Mouse (Mus musculus): ENCODE results near the gene Nav2. TPM values are rescaled to one million over a fixed set of nuclear protein-coding genes. Genes with fewer than 3 reads are reported as not detected.

The Nav2 gene
- polyA plus RNA-seq, 1 experiment from 2014 or later: 7.5 TPM

- Histone ChIP-seq H3K9ac (ENCODE audit: low read length) (no peak overlapping the region), H3K27me3 (ENCODE audit: control insufficient read depth, insufficient read depth, low read length) (no peaks in the 10 kb centered on the region), H3K36me3 (ENCODE audit: control insufficient read depth, insufficient read depth, low read length) (no peaks in the 10 kb centered on the region), H3K9me3 (ENCODE audit: control insufficient read depth, low read length) (no peaks in the 10 kb centered on the region), H3K4me1 (ENCODE audit: control insufficient read depth, insufficient read depth, low read length) (no peaks in the 10 kb centered on the region), H3K4me3 (ENCODE audit: low read depth, low read length) (no peak overlapping the region), H3K27ac (replicated peaks; ENCODE audit: low read depth, low read length) (no peak overlapping the region), H3K4me2 (ENCODE audit: low read depth, severe bottlenecking) (no peak overlapping the region)
- ATAC-seq (ENCODE audit: insufficient number of reproducible peaks, low FRiP score, low TSS enrichment, low read depth) (no peak), DNase-seq (ENCODE audit: low spot score) (no peak)
- 90% methylated on average over 9 of the region's 9 CpGs for WGBS
These were observed 503.3 kb downstream of the Nav2 start for GRCm38 (mm10) chr7:49411803-49412202.

- H3K9ac ChIP-seq (ENCODE audit: low read length): no peak overlapping the region
- H3K36me3 ChIP-seq (ENCODE audit: control insufficient read depth, insufficient read depth, low read length): no peaks in the 10 kb centered on the region
- no peaks in the 10 kb centered on the region for H3K4me1 ChIP-seq (ENCODE audit: control insufficient read depth, insufficient read depth, low read length)
- no peak overlapping the region for H3K27ac ChIP-seq (replicated peaks; ENCODE audit: low read depth, low read length)
- H3K9me3 ChIP-seq (ENCODE audit: control insufficient read depth, low read length): no peaks in the 10 kb centered on the region
- ATAC-seq (ENCODE audit: insufficient number of reproducible peaks, low FRiP score, low TSS enrichment, low read depth): no peak
- WGBS: 89% methylated on average over 7 of the region's 7 CpGs
- DNase-seq (ENCODE audit: low spot score): no peak
- no peak overlapping the region for H3K4me2 ChIP-seq (ENCODE audit: low read depth, severe bottlenecking)
- H3K27me3 ChIP-seq (ENCODE audit: control insufficient read depth, insufficient read depth, low read length): no peaks in the 10 kb centered on the region
- H3K4me3 ChIP-seq (ENCODE audit: low read depth, low read length): no peak overlapping the region
These were observed 506.6 kb downstream of the Nav2 start for GRCm38 (mm10) chr7:49415131-49415530.

DNA sequence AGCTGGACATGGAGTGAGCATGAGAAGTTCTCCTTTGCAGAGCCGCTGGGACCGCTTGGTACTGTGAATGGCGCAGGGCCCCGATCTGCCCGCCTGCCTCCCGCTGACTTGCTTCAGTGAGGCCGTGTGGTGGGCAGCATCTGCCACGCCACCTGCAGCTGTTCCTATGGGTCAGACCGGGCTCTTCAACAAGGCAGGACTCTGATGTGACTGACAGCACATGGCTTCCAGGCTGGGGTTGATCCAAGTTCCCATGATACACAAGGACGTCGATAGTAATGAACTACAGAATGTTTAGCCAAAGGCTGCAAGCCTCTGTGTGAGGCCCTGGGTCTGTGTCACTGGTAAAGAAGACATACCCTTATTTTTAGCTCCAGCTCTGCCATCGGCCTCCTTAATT, 507.2 kb downstream of the Nav2 start:
- no peak for DNase-seq (ENCODE audit: low spot score)
- ATAC-seq (ENCODE audit: insufficient number of reproducible peaks, low FRiP score, low TSS enrichment, low read depth): no peak
- Histone ChIP-seq H3K4me3 (ENCODE audit: low read depth, low read length) (no peak overlapping the region), H3K36me3 (ENCODE audit: control insufficient read depth, insufficient read depth, low read length) (no peaks in the 10 kb centered on the region), H3K9me3 (ENCODE audit: control insufficient read depth, low read length) (no peaks in the 10 kb centered on the region), H3K27me3 (ENCODE audit: control insufficient read depth, insufficient read depth, low read length) (no peaks in the 10 kb centered on the region), H3K27ac (replicated peaks; ENCODE audit: low read depth, low read length) (no peak overlapping the region), H3K4me2 (ENCODE audit: low read depth, severe bottlenecking) (no peak overlapping the region), H3K4me1 (ENCODE audit: control insufficient read depth, insufficient read depth, low read length) (no peaks in the 10 kb centered on the region), H3K9ac (ENCODE audit: low read length) (no peak overlapping the region)
- 95% methylated on average over 12 of the region's 12 CpGs for WGBS

DNA sequence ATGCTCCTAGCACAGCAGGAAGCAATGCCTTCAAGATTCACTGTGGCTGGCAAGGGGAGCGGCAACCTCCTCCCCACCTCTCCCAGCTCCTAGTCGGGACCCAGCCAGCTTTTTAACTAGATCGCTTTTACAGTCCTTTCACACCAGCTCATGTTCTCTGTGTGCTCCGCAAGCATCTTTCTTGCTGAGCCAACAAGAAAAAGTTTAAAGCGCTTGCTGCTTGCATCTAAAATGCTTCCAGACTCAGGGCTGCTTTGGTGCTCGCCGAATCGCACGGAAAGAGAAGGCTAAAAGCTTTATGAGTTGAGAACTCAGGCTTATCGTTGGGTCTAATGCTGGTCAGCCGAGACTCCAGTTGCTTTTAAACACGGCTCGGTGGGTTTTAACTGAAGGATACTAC, 510.3 kb downstream of the Nav2 start:
- no peak overlapping the region for H3K4me2 ChIP-seq (ENCODE audit: low read depth, severe bottlenecking)
- H3K36me3 ChIP-seq (ENCODE audit: control insufficient read depth, insufficient read depth, low read length): no peaks in the 10 kb centered on the region
- no peaks in the 10 kb centered on the region for H3K27me3 ChIP-seq (ENCODE audit: control insufficient read depth, insufficient read depth, low read length)
- no peaks in the 10 kb centered on the region for H3K4me1 ChIP-seq (ENCODE audit: control insufficient read depth, insufficient read depth, low read length)
- ATAC-seq (ENCODE audit: insufficient number of reproducible peaks, low FRiP score, low TSS enrichment, low read depth): no peak
- WGBS: 72% methylated on average over 13 of the region's 13 CpGs
- no peak overlapping the region for H3K9ac ChIP-seq (ENCODE audit: low read length)
- H3K9me3 ChIP-seq (ENCODE audit: control insufficient read depth, low read length): no peaks in the 10 kb centered on the region
- no peak overlapping the region for H3K27ac ChIP-seq (replicated peaks; ENCODE audit: low read depth, low read length)
- H3K4me3 ChIP-seq (ENCODE audit: low read depth, low read length): no peak overlapping the region
- no peak for DNase-seq (ENCODE audit: low spot score)

- Histone ChIP-seq H3K4me3 (ENCODE audit: low read depth, low read length) (no peak overlapping the region), H3K36me3 (ENCODE audit: control insufficient read depth, insufficient read depth, low read length) (no peaks in the 10 kb centered on the region), H3K27ac (replicated peaks; ENCODE audit: low read depth, low read length) (no peak overlapping the region), H3K4me2 (ENCODE audit: low read depth, severe bottlenecking) (no peak overlapping the region), H3K27me3 (ENCODE audit: control insufficient read depth, insufficient read depth, low read length) (no peaks in the 10 kb centered on the region), H3K9ac (ENCODE audit: low read length) (no peak overlapping the region), H3K4me1 (ENCODE audit: control insufficient read depth, insufficient read depth, low read length) (no peaks in the 10 kb centered on the region), H3K9me3 (ENCODE audit: control insufficient read depth, low read length) (no peaks in the 10 kb centered on the region)
- ATAC-seq (ENCODE audit: insufficient number of reproducible peaks, low FRiP score, low TSS enrichment, low read depth) (no peak), DNase-seq (ENCODE audit: low spot score) (no peak)
- WGBS: 88% methylated on average over 17 of the region's 17 CpGs
These were observed 511.8 kb downstream of the Nav2 start for GRCm38 (mm10) chr7:49420139-49420802.

- no peaks in the 10 kb centered on the region for H3K9me3 ChIP-seq (ENCODE audit: control insufficient read depth, low read length)
- no peaks in the 10 kb centered on the region for H3K36me3 ChIP-seq (ENCODE audit: control insufficient read depth, insufficient read depth, low read length)
- no peak overlapping the region for H3K27ac ChIP-seq (replicated peaks; ENCODE audit: low read depth, low read length)
- 72% methylated on average over 4 of the region's 4 CpGs for WGBS
- ATAC-seq (ENCODE audit: insufficient number of reproducible peaks, low FRiP score, low TSS enrichment, low read depth) (no peak), DNase-seq (ENCODE audit: low spot score) (no peak)
- H3K4me2 ChIP-seq (ENCODE audit: low read depth, severe bottlenecking): no peak overlapping the region
- no peak overlapping the region for H3K4me3 ChIP-seq (ENCODE audit: low read depth, low read length)
- no peaks in the 10 kb centered on the region for H3K4me1 ChIP-seq (ENCODE audit: control insufficient read depth, insufficient read depth, low read length)
- no peaks in the 10 kb centered on the region for H3K27me3 ChIP-seq (ENCODE audit: control insufficient read depth, insufficient read depth, low read length)
- H3K9ac ChIP-seq (ENCODE audit: low read length): no peak overlapping the region
These were observed 512.7 kb downstream of the Nav2 start for GRCm38 (mm10) chr7:49421261-49421660.

DNA sequence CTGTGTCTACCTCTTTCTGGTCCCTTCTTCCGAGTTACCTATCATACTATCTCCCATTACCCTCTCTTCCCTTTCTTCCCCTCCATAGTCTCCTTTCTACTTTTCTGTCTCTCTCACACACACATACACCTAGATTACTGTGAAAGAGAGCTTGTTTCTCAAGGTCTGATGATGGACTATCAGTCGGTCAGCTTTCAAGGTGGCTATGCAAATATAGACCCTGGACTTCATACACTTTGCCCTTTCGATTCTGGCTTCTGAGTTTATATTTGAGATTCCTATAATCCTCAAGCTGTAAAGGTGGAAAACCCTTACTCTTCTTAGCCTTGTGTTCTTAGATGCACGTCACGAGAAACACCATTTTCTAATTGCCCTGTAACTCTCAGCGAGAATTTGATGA, 515.4 kb downstream of the Nav2 start:
- no peaks in the 10 kb centered on the region for H3K27me3 ChIP-seq (ENCODE audit: control insufficient read depth, insufficient read depth, low read length)
- H3K4me3 ChIP-seq (ENCODE audit: low read depth, low read length): no peak overlapping the region
- no peak overlapping the region for H3K9ac ChIP-seq (ENCODE audit: low read length)
- DNase-seq (ENCODE audit: low spot score): no peak
- no peak overlapping the region for H3K4me2 ChIP-seq (ENCODE audit: low read depth, severe bottlenecking)
- no peaks in the 10 kb centered on the region for H3K36me3 ChIP-seq (ENCODE audit: control insufficient read depth, insufficient read depth, low read length)
- no peaks in the 10 kb centered on the region for H3K4me1 ChIP-seq (ENCODE audit: control insufficient read depth, insufficient read depth, low read length)
- H3K27ac ChIP-seq (replicated peaks; ENCODE audit: low read depth, low read length): no peak overlapping the region
- no peaks in the 10 kb centered on the region for H3K9me3 ChIP-seq (ENCODE audit: control insufficient read depth, low read length)
- no peak for ATAC-seq (ENCODE audit: insufficient number of reproducible peaks, low FRiP score, low TSS enrichment, low read depth)
- 86% methylated on average over 6 of the region's 6 CpGs for WGBS

DNA sequence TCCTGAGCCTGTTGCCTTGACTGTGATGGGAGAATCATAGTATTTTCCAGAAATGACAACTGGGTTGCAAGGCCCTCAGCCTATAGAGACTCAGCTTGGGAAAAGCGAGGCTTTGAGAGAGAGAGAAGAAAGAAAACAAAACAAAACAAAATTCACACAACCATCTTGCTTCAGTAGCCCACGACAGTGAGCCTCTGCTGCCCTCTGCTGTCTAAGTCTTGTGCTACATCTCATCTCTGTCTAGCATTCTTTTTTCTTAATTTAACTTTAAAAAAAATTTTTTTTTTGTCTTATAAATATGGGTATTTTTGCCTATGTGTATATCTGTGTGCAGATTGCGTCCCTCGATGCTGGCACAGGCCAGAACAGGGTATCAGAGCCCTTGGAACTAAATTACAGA, 517.5 kb downstream of the Nav2 start:
- ATAC-seq (ENCODE audit: insufficient number of reproducible peaks, low FRiP score, low TSS enrichment, low read depth) (no peak), DNase-seq (ENCODE audit: low spot score) (peak; percentile 79)
- H3K9me3 ChIP-seq (ENCODE audit: control insufficient read depth, low read length): no peaks in the 10 kb centered on the region
- no peak overlapping the region for H3K4me3 ChIP-seq (ENCODE audit: low read depth, low read length)
- no peaks in the 10 kb centered on the region for H3K27me3 ChIP-seq (ENCODE audit: control insufficient read depth, insufficient read depth, low read length)
- no peaks in the 10 kb centered on the region for H3K36me3 ChIP-seq (ENCODE audit: control insufficient read depth, insufficient read depth, low read length)
- H3K4me1 ChIP-seq (ENCODE audit: control insufficient read depth, insufficient read depth, low read length): no peaks in the 10 kb centered on the region
- no peak overlapping the region for H3K4me2 ChIP-seq (ENCODE audit: low read depth, severe bottlenecking)
- no peak overlapping the region for H3K27ac ChIP-seq (replicated peaks; ENCODE audit: low read depth, low read length)
- 0 out of 2 replicates have a peak overlapping the region, but pooled peaks have one; percentile 41 for H3K9ac ChIP-seq (ENCODE audit: low read length)
- WGBS: 46% methylated on average over 4 of the region's 4 CpGs

GRCm38 (mm10) chr7:49427843-49428242, 519.3 kb downstream of the Nav2 start:
- no peak overlapping the region for H3K27ac ChIP-seq (replicated peaks; ENCODE audit: low read depth, low read length)
- no peaks in the 10 kb centered on the region for H3K27me3 ChIP-seq (ENCODE audit: control insufficient read depth, insufficient read depth, low read length)
- H3K9ac ChIP-seq (ENCODE audit: low read length): no peak overlapping the region
- ATAC-seq (ENCODE audit: insufficient number of reproducible peaks, low FRiP score, low TSS enrichment, low read depth) (no peak), DNase-seq (ENCODE audit: low spot score) (peak; percentile 51)
- H3K9me3 ChIP-seq (ENCODE audit: control insufficient read depth, low read length): no peaks in the 10 kb centered on the region
- no peak overlapping the region for H3K4me2 ChIP-seq (ENCODE audit: low read depth, severe bottlenecking)
- no peaks in the 10 kb centered on the region for H3K4me1 ChIP-seq (ENCODE audit: control insufficient read depth, insufficient read depth, low read length)
- no peak overlapping the region for H3K4me3 ChIP-seq (ENCODE audit: low read depth, low read length)
- WGBS: 45% methylated on average over 6 of the region's 6 CpGs
- H3K36me3 ChIP-seq (ENCODE audit: control insufficient read depth, insufficient read depth, low read length): no peaks in the 10 kb centered on the region
